Mouse (Mus musculus) G1E (cell line): ENCODE measurements around the gene Prkca. TPM values are rescaled to one million over a fixed set of nuclear protein-coding genes. Genes with fewer than 3 reads are reported as not detected.

Experiments
- ATAC-seq: 2 replicates; pipeline ENCODE4 v1.8.0; 2016; ENCODE audit warnings: mild to moderate bottlenecking; ENCODE audit not compliant: insufficient number of reproducible peaks, poor library complexity, low FRiP score, severe bottlenecking; ENCODE audit errors: extremely low read depth
- DNase-seq: peaks from one replicate; pipeline ENCODE4 v3.0.0; 2012; ENCODE audit warnings: low spot score
- H3K27me3 ChIP-seq: 2 replicates; pipeline ENCODE4 v1.6.1; 2012; ENCODE audit warnings: mild to moderate bottlenecking, low read length, inconsistent platforms; ENCODE audit not compliant: insufficient read depth
- H3K36me3 ChIP-seq: replicated peaks from 2 replicates; pipeline ENCODE3; 2012; ENCODE audit warnings: mild to moderate bottlenecking, inconsistent platforms
- H3K4me1 ChIP-seq: 2 replicates; pipeline ENCODE4 v1.6.1; 2012; ENCODE audit warnings: low read depth, low read length, inconsistent platforms, mixed read lengths; ENCODE audit not compliant: insufficient read depth
- H3K4me3 ChIP-seq: 2 replicates; pipeline ENCODE4 v1.5.1; 2012; ENCODE audit warnings: low read depth, mild to moderate bottlenecking, inconsistent platforms, low read length, moderate library complexity, mixed read lengths
- H3K9me3 ChIP-seq: replicated peaks from 2 replicates; pipeline ENCODE4 v1.6.1; 2012; ENCODE audit warnings: inconsistent platforms
- CTCF ChIP-seq: IDR thresholded peaks from 2 replicates; pipeline ENCODE4 v1.5.1; 2012; ENCODE audit warnings: low read depth, low read length, inconsistent platforms, mixed read lengths
- GATA1 ChIP-seq: IDR thresholded peaks from 2 replicates; pipeline ENCODE4 v1.6.1; 2012; ENCODE audit warnings: borderline replicate concordance, low read length, inconsistent platforms, mixed read lengths
- GATA2 ChIP-seq: IDR thresholded peaks from 2 replicates; pipeline ENCODE4 v1.6.1; 2012; ENCODE audit warnings: low read depth, low read length, inconsistent platforms, borderline replicate concordance
- POLR2AphosphoS5 ChIP-seq: IDR thresholded peaks from 2 replicates; pipeline ENCODE4 v1.6.1; 2012; ENCODE audit warnings: low read depth, low read length, inconsistent platforms; ENCODE audit not compliant: insufficient replicate concordance
- TAL1 ChIP-seq: conservative IDR thresholded peaks from 2 replicates; pipeline ENCODE4 v1.6.1; 2012; ENCODE audit warnings: low read depth, low read length, inconsistent platforms, mixed read lengths
- polyA plus RNA-seq: library from polyadenylated mRNA; stranded (reverse); fragments of >175 nt; gene quantifications from 2 replicates; pipeline ENCODE4 v1.2.3, GENCODE M21; 2012
- total RNA-seq, 2 experiments: library from RNA; stranded (forward) in 1 of 2; stranded (reverse) in 1 of 2; fragments of 200-1000 nt in 1 of 2; fragments of >200 nt in 1 of 2; fragmentation: Nextera tagmentation in 1 of 2; gene quantifications; 2 replicates each; pipeline ENCODE4 v1.2.3; 2014 to 2017

Prkca gene
- total and polyA plus RNA-seq, 3 experiments = 0.11 TPM; not detected in 2

GRCm38 (mm10) chr11:107991990-107992389, 351.7 kb downstream of the Prkca start:
- ATAC-seq = no peak
- H3K27me3 ChIP-seq = no peaks in the 10 kb centered on the region
- no peak for TF ChIP-seq GATA1
- TF ChIP-seq POLR2AphosphoS5 = no peak
- TF ChIP-seq GATA2 = no peak
- TF ChIP-seq TAL1 = no peak
- TF ChIP-seq CTCF = no peak
- no peaks in the 10 kb centered on the region for H3K36me3 ChIP-seq
- H3K4me1 ChIP-seq = no peaks in the 10 kb centered on the region
- H3K4me3 ChIP-seq = no peak overlapping the region
- peaks cover 23% of the 10 kb centered on the region for H3K9me3 ChIP-seq
- DNase-seq = no peak

DNA sequence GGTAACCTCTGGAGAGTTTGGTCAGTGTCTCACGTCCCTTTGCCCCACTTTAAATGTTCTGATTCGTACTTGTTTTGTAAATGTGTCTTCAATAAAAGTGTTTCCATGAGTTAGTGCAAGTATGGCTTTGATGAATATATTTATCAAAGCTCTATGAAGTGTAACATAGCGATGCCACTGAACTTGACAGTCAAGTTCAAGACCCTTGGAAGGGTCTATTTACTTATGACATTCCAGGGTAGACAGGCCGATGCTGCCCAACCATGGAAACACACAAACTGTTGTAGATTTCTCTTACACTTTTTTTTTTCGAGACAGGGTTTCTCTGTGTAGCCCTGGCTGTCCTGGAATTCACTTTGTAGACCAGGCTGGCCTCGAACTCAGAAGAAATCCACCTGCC, 354.5 kb downstream of the Prkca start:
- H3K9me3 ChIP-seq = peaks cover 29% of the 10 kb centered on the region
- TF ChIP-seq TAL1 (no peak), CTCF (no peak), POLR2AphosphoS5 (no peak), GATA2 (no peak), GATA1 (no peak)
- no peak overlapping the region for H3K4me3 ChIP-seq
- no peaks in the 10 kb centered on the region for H3K27me3 ChIP-seq
- H3K4me1 ChIP-seq = no peaks in the 10 kb centered on the region
- no peaks in the 10 kb centered on the region for H3K36me3 ChIP-seq
- ATAC-seq = no peak
- DNase-seq = no peak

- no peak for DNase-seq
- H3K36me3 ChIP-seq = no peaks in the 10 kb centered on the region
- TF ChIP-seq CTCF = no peak
- TF ChIP-seq GATA2 = no peak
- no peak for TF ChIP-seq TAL1
- no peak for TF ChIP-seq GATA1
- TF ChIP-seq POLR2AphosphoS5 = no peak
- H3K27me3 ChIP-seq = no peaks in the 10 kb centered on the region
- ATAC-seq = no peak; the same call in 1 of the 2 replicates
- H3K4me1 ChIP-seq = no peaks in the 10 kb centered on the region
- peaks cover 39% of the 10 kb centered on the region for H3K9me3 ChIP-seq
- no peak overlapping the region for H3K4me3 ChIP-seq
These were observed 357.8 kb downstream of the Prkca start for GRCm38 (mm10) chr11:107985941-107986340.

DNA sequence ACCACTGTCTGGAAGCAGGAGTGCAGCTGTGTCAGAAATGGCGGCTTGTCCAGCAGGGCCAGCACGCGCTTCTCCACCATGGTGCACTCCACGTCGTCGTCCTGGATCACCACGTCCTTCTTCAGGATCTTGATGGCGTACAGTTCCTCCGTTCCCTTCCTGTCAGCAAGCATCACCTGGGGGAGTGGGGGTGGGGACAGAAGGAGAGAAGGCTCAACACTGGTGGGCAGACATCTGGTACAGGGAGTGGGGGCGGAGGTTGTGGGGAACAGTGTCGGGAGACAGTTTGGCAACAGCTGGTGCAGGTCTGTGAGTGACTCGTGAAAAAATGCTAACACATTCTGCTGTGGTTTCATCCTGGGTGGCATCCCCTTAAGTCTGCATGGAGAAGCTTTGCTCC, 359.8 kb downstream of the Prkca start:
- DNase-seq (no peak), ATAC-seq (no peak)
- TF ChIP-seq CTCF (no peak), POLR2AphosphoS5 (no peak), TAL1 (no peak), GATA2 (no peak), GATA1 (no peak)
- Histone ChIP-seq H3K27me3 (no peaks in the 10 kb centered on the region), H3K9me3 (peaks cover 42% of the 10 kb centered on the region), H3K36me3 (no peaks in the 10 kb centered on the region), H3K4me1 (no peaks in the 10 kb centered on the region), H3K4me3 (no peak overlapping the region)

DNA sequence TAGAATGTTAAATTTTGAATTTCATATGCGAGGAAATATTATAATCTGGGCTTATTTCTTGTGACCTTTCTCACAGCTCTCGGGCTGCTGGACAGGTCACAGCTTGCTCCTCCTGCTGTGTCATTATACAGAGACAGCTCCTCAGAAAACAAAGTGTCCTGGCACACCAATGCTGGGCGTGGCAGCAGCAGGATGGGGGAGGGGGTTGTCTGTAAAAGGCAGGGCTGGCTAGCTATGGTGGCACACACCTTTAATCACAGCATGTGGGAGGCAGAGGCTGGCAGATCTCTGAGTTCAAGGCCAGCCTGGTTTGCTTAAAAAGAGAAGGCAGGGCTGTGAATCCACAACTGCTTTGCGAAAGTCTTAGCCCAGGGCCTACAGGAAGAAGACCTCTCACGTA, 360.5 kb downstream of the Prkca start:
- TF ChIP-seq POLR2AphosphoS5 (no peak), GATA2 (no peak), TAL1 (no peak), CTCF (no peak), GATA1 (no peak)
- DNase-seq = no peak
- Histone ChIP-seq H3K9me3 (peaks cover 44% of the 10 kb centered on the region), H3K36me3 (no peaks in the 10 kb centered on the region), H3K4me1 (no peaks in the 10 kb centered on the region), H3K4me3 (no peak overlapping the region), H3K27me3 (no peaks in the 10 kb centered on the region)
- no peak for ATAC-seq

DNA sequence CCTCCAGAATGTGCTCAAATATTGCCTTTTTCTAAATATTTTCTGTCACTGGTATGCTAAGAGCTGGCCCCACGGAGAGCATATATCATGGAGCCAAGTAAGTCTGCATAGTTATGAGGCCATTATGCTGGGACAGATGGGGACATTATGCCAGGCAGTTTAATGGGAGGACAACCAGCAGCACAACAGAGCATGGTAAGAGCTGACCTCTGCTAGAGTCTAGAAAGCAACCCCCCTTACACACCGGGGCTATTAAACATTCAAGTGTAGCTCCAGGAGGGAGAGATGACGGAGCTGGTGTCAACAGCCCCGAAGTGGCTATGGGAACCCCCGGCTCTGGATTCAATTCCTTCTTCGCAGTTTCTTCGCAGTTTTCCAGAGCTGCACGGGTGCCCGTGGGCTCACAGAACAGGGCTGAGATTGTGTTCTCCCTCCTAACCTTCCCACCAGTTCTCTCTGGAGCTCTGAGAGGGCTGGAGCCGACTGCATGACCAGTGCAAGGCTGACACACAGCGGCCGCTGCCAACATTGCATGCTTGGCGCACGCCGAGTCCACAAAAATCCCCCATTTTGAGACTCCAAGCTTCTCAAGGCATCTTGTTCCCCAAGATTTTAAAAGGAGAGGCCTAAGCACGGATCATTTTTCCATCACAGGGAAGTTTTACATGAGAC, 361.4 kb downstream of the Prkca start:
- no peaks in the 10 kb centered on the region for H3K27me3 ChIP-seq
- H3K4me1 ChIP-seq = no peaks in the 10 kb centered on the region
- ATAC-seq (no peak), DNase-seq (no peak)
- H3K36me3 ChIP-seq = no peaks in the 10 kb centered on the region
- H3K9me3 ChIP-seq = peaks cover 51% of the 10 kb centered on the region
- TF ChIP-seq GATA1 (no peak), GATA2 (no peak), CTCF (no peak), POLR2AphosphoS5 (no peak), TAL1 (no peak)
- no peak overlapping the region for H3K4me3 ChIP-seq
